Mouse (Mus musculus) intestine, postnatal 0 days (tissue): Measurements from ENCODE around the gene Slirp. TPM values are rescaled to one million over a fixed set of nuclear protein-coding genes. Genes with fewer than 3 reads are reported as not detected.

Source experiments
- ATAC-seq: fragments of 200-750 bp; cut with Nextera tagmentation; 2 replicates; pipeline ENCODE4 v1.8.0; 2017; ENCODE audit warnings: mild to moderate bottlenecking, moderate TSS enrichment, moderate library complexity
- H3K27ac ChIP-seq: fragments of 300-500 bp; sonication (generic); 2 replicates; pipeline ENCODE4 v1.5.1; 2014; ENCODE audit warnings: mild to moderate bottlenecking, low read depth, low read length, moderate library complexity
- H3K27me3 ChIP-seq: fragments of 300-500 bp; sonication (generic); replicated peaks from 2 replicates; pipeline ENCODE4 v1.6.1; 2014; ENCODE audit warnings: low read length, mixed read lengths; ENCODE audit not compliant: control insufficient read depth, insufficient read depth
- H3K36me3 ChIP-seq: fragments of 300-500 bp; sonication (generic); 2 replicates; pipeline ENCODE4 v1.6.1; 2014; ENCODE audit warnings: mild to moderate bottlenecking, moderate library complexity; ENCODE audit not compliant: control insufficient read depth, insufficient read depth
- H3K4me1 ChIP-seq: fragments of 300-500 bp; sonication (generic); replicated peaks from 2 replicates; pipeline ENCODE4 v1.6.1; 2014; ENCODE audit warnings: antibody characterized with exemption, low read length, mixed read lengths; ENCODE audit not compliant: control insufficient read depth, insufficient read depth
- H3K4me2 ChIP-seq: fragments of 300-500 bp; sonication (generic); replicated peaks from 2 replicates; pipeline ENCODE4 v1.6.1; 2014; ENCODE audit warnings: low read depth, mild to moderate bottlenecking, moderate library complexity
- H3K4me3 ChIP-seq: fragments of 300-500 bp; sonication (generic); 2 replicates; pipeline ENCODE4 v1.5.1; 2014; ENCODE audit warnings: low read depth, low read length
- H3K9ac ChIP-seq: fragments of 300-500 bp; sonication (generic); 2 replicates; pipeline ENCODE4 v1.6.1; 2014; ENCODE audit warnings: mild to moderate bottlenecking, low read depth, low read length
- H3K9me3 ChIP-seq: fragments of 300-500 bp; sonication (generic); 2 replicates; pipeline ENCODE4 v1.6.1; 2016; ENCODE audit warnings: mixed run types; ENCODE audit not compliant: control insufficient read depth
- CTCF ChIP-seq: sonication (generic); IDR thresholded peaks from 2 replicates; pipeline ENCODE4 v1.5.1; 2016; ENCODE audit warnings: low read depth, mild to moderate bottlenecking, control low read depth, antibody characterized with exemption, moderate library complexity
- WGBS: fragments of 180-500 bp; shearing (Covaris S2); extraction: QIAGEN DNeasy Blood & Tissue Kit; methylation state at CpG from one replicate; pipeline ENCODE4 v1.1.7; 2014; 5-methylcytosine and 5-hydroxymethylcytosine counted together
- polyA plus RNA-seq: library from polyadenylated mRNA; unstranded; fragments of >200 nt; fragmentation: Nextera tagmentation; extraction: Ambion mirVana; gene quantifications from 2 replicates; pipeline ENCODE4 v1.2.1, GENCODE M21; 2015

Slirp gene
- polyA plus RNA-seq, 1 experiment from 2014 or later, result 272 TPM

- WGBS, result 43% methylated on average over 3 of the region's 3 CpGs
- no peak overlapping the region for H3K9ac ChIP-seq
- no peak for ATAC-seq
- TF ChIP-seq CTCF, result no peak
- no peaks in the 10 kb centered on the region for H3K9me3 ChIP-seq
- no peak overlapping the region for H3K27ac ChIP-seq
- H3K4me3 ChIP-seq, result no peak overlapping the region
- no peaks in the 10 kb centered on the region for H3K4me1 ChIP-seq
- no peak overlapping the region for H3K4me2 ChIP-seq
- H3K36me3 ChIP-seq, result peaks cover 49% of the 10 kb centered on the region
- H3K27me3 ChIP-seq, result no peaks in the 10 kb centered on the region
These were observed 19.2 kb upstream of the Slirp start for GRCm38 (mm10) chr12:87424516-87424915.

- Histone ChIP-seq H3K27ac (no peak overlapping the region), H3K4me1 (no peaks in the 10 kb centered on the region), H3K4me2 (no peak overlapping the region), H3K9ac (no peak overlapping the region), H3K27me3 (no peaks in the 10 kb centered on the region), H3K9me3 (no peaks in the 10 kb centered on the region), H3K4me3 (no peak overlapping the region), H3K36me3 (peaks cover 69% of the 10 kb centered on the region)
- no peak for TF ChIP-seq CTCF
- no peak for ATAC-seq
- 92% methylated on average over 5 of the region's 5 CpGs for WGBS
These were observed 17.2 kb upstream of the Slirp start for GRCm38 (mm10) chr12:87426354-87427031.

GRCm38 (mm10) chr12:87428295-87428694 lies 15.4 kb upstream of the Slirp start:
- no peaks in the 10 kb centered on the region for H3K9me3 ChIP-seq
- H3K4me3 ChIP-seq, result no peak overlapping the region
- H3K27ac ChIP-seq, result no peak overlapping the region
- no peak overlapping the region for H3K4me2 ChIP-seq
- WGBS, result 85% methylated on average over 2 of the region's 2 CpGs
- H3K4me1 ChIP-seq, result no peaks in the 10 kb centered on the region
- H3K27me3 ChIP-seq, result no peaks in the 10 kb centered on the region
- ATAC-seq, result no peak
- TF ChIP-seq CTCF, result no peak
- peaks cover 87% of the 10 kb centered on the region for H3K36me3 ChIP-seq
- no peak overlapping the region for H3K9ac ChIP-seq

GRCm38 (mm10) chr12:87428885-87429284 lies 14.8 kb upstream of the Slirp start:
- Histone ChIP-seq H3K27me3 (no peaks in the 10 kb centered on the region), H3K9ac (no peak overlapping the region), H3K4me1 (no peaks in the 10 kb centered on the region), H3K9me3 (no peaks in the 10 kb centered on the region), H3K27ac (no peak overlapping the region), H3K4me2 (no peak overlapping the region), H3K36me3 (peaks cover 89% of the 10 kb centered on the region), H3K4me3 (no peak overlapping the region)
- ATAC-seq, result no peak
- 79% methylated on average over 8 of the region's 8 CpGs for WGBS
- no peak for TF ChIP-seq CTCF

- H3K9ac ChIP-seq, result peak overlapping the region; percentile 89
- 14% methylated on average over 12 of the region's 12 CpGs for WGBS
- peak overlapping the region; percentile 100 for H3K4me3 ChIP-seq
- ATAC-seq, result no peak
- TF ChIP-seq CTCF, result no peak
- H3K36me3 ChIP-seq, result peaks cover 38% of the 10 kb centered on the region
- no peaks in the 10 kb centered on the region for H3K27me3 ChIP-seq
- H3K4me2 ChIP-seq, result peak overlapping the region; percentile 79
- no peaks in the 10 kb centered on the region for H3K9me3 ChIP-seq
- H3K27ac ChIP-seq, result peak overlapping the region; percentile 81; the same call in 1 of the 2 replicates
- 0 out of 2 replicates have a peak, but pooled peaks cover 4% of the 10 kb centered on the region for H3K4me1 ChIP-seq
These were observed 1.2 kb upstream of the Slirp start for GRCm38 (mm10) chr12:87442177-87443114.

GRCm38 (mm10) chr12:87443115-87443699 lies 489 bp upstream of the Slirp start:
- no peaks in the 10 kb centered on the region for H3K9me3 ChIP-seq
- H3K4me1 ChIP-seq, result 0 out of 2 replicates have a peak, but pooled peaks cover 4% of the 10 kb centered on the region
- H3K9ac ChIP-seq, result peak overlapping the region; percentile 89
- peak overlapping the region; percentile 81 for H3K27ac ChIP-seq
- peaks cover 37% of the 10 kb centered on the region for H3K36me3 ChIP-seq
- TF ChIP-seq CTCF, result no peak
- H3K4me3 ChIP-seq, result peak overlapping the region; percentile 100
- no peaks in the 10 kb centered on the region for H3K27me3 ChIP-seq
- under 1% methylated on average over 33 of the region's 33 CpGs for WGBS
- peak overlapping the region; percentile 79 for H3K4me2 ChIP-seq
- ATAC-seq, result peak; percentile 70
